In genomic region chr9:63666612-63667372, GRCm38 (mm10) we compare ENCODE assay signal across 9 mouse cellular contexts.
DNase-seq lines count a peak whose midpoint lies in the region; ATAC-seq lines count a peak whose summit lies in the region.
"Had no signal": no experiment of that assay in that cellular context is flagged by ENCODE, and none has a peak within 500 bp of the region (broad histone marks: within the 10 kb centered on the region; RNA-seq: fewer than 3 reads in every experiment).

No protein-coding gene starts in this region.

- DNase-seq in hindbrain, embryonic 10.5 days (ENCODE audit: low spot score) = no peak
- no peak for DNase-seq in hindbrain, embryonic 11.5 days (ENCODE audit: low spot score)
- peak; percentile 42 for DNase-seq in hindbrain, embryonic 14.5 days (ENCODE audit: low spot score)
- DNase-seq in lung, postnatal 10 days = peak; percentile 65
- DNase-seq in cerebellum, postnatal 4 days (ENCODE audit: low spot score in 2 of 2) = no peak
- DNase-seq in urinary bladder, postnatal 36 days (ENCODE audit: low spot score in 2 of 2) = no peak
- DNase-seq in frontal cortex, postnatal 14 days (ENCODE audit: low spot score in 2 of 2) = no peak

- peaks cover 72% of the 10 kb centered on the region for H3K4me1 ChIP-seq in hindbrain, embryonic 10.5 days (replicated peaks)
- H3K4me1 ChIP-seq in hindbrain, embryonic 11.5 days (replicated peaks; ENCODE audit: control insufficient read depth, insufficient read depth, low read length) = no peaks in the 10 kb centered on the region; the same call in 1 of the 2 replicates
- peaks cover 31% of the 10 kb centered on the region for H3K4me1 ChIP-seq in forebrain, embryonic 16.5 days (replicated peaks; ENCODE audit: control insufficient read depth, insufficient read depth, low read length)
- H3K4me1 ChIP-seq in hindbrain, embryonic 14.5 days (replicated peaks; ENCODE audit: control insufficient read depth, insufficient read depth, low read length) = peaks cover 42% of the 10 kb centered on the region

- H3K9ac ChIP-seq in hindbrain, embryonic 11.5 days (ENCODE audit: low read depth, low read length) = no peak overlapping the region
- no peak overlapping the region for H3K9ac ChIP-seq in forebrain, embryonic 16.5 days (replicated peaks; ENCODE audit: low read depth, low read length)
- no peak overlapping the region for H3K9ac ChIP-seq in hindbrain, embryonic 14.5 days

- H3K27me3 ChIP-seq in hindbrain, embryonic 10.5 days (ENCODE audit: insufficient read depth, poor library complexity, severe bottlenecking) = no peaks in the 10 kb centered on the region
- no peaks in the 10 kb centered on the region for H3K27me3 ChIP-seq in hindbrain, embryonic 11.5 days (ENCODE audit: control insufficient read depth, insufficient read depth, low read length)
- no peaks in the 10 kb centered on the region for H3K27me3 ChIP-seq in forebrain, embryonic 16.5 days (replicated peaks; ENCODE audit: control insufficient read depth, insufficient read depth, low read length)
- H3K27me3 ChIP-seq in hindbrain, embryonic 14.5 days (ENCODE audit: control insufficient read depth, insufficient read depth, low read length) = no peaks in the 10 kb centered on the region

- peaks cover 68% of the 10 kb centered on the region for H3K36me3 ChIP-seq in hindbrain, embryonic 10.5 days
- no peaks in the 10 kb centered on the region for H3K36me3 ChIP-seq in hindbrain, embryonic 11.5 days (ENCODE audit: control insufficient read depth, insufficient read depth, low read length)
- H3K36me3 ChIP-seq in forebrain, embryonic 16.5 days (ENCODE audit: control insufficient read depth, insufficient read depth) = no peaks in the 10 kb centered on the region
- no peaks in the 10 kb centered on the region for H3K36me3 ChIP-seq in hindbrain, embryonic 14.5 days (replicated peaks; ENCODE audit: control insufficient read depth, insufficient read depth)

- H3K4me3 ChIP-seq in hindbrain, embryonic 10.5 days = no peak overlapping the region
- H3K4me3 ChIP-seq in hindbrain, embryonic 11.5 days (ENCODE audit: low read depth, low read length) = no peak overlapping the region
- no peak overlapping the region for H3K4me3 ChIP-seq in forebrain, embryonic 16.5 days (replicated peaks; ENCODE audit: low read length)
- H3K4me3 ChIP-seq in hindbrain, embryonic 14.5 days (replicated peaks; ENCODE audit: low read length) = no peak overlapping the region
- H3K4me3 ChIP-seq: erythroblast, embryonic 14.5 days had no signal

- no peak for ATAC-seq in hindbrain, embryonic 11.5 days (ENCODE audit: low FRiP score)
- ATAC-seq in forebrain, embryonic 16.5 days = peak; percentile 26; the same call in 1 of the 2 replicates
- peak; percentile 64; the same call in 1 of the 2 replicates for ATAC-seq in hindbrain, embryonic 14.5 days (ENCODE audit: low FRiP score)

- peak overlapping the region; percentile 62 for H3K27ac ChIP-seq in hindbrain, embryonic 10.5 days
- no peak overlapping the region for H3K27ac ChIP-seq in hindbrain, embryonic 11.5 days (ENCODE audit: low read depth, low read length)
- no peak overlapping the region for H3K27ac ChIP-seq in forebrain, embryonic 16.5 days (ENCODE audit: low read length)
- peak overlapping the region; percentile 27; the same call in 1 of the 2 replicates for H3K27ac ChIP-seq in hindbrain, embryonic 14.5 days

- H3K4me2 ChIP-seq in hindbrain, embryonic 11.5 days (replicated peaks; ENCODE audit: low read depth, low read length) = no peak overlapping the region
- no peak overlapping the region for H3K4me2 ChIP-seq in forebrain, embryonic 16.5 days (ENCODE audit: low read length)
- no peak overlapping the region for H3K4me2 ChIP-seq in hindbrain, embryonic 14.5 days (replicated peaks)

- no peaks in the 10 kb centered on the region for H3K9me3 ChIP-seq in hindbrain, embryonic 10.5 days
- H3K9me3 ChIP-seq in hindbrain, embryonic 11.5 days (ENCODE audit: control insufficient read depth, low read length) = no peaks in the 10 kb centered on the region
- H3K9me3 ChIP-seq in forebrain, embryonic 16.5 days (ENCODE audit: control insufficient read depth, low read length) = no peaks in the 10 kb centered on the region
- no peaks in the 10 kb centered on the region for H3K9me3 ChIP-seq in hindbrain, embryonic 14.5 days (ENCODE audit: control insufficient read depth, low read length)

- WGBS in hindbrain, embryonic 10.5 days = 75% methylated on average over 18 of the region's 18 CpGs
- WGBS in hindbrain, embryonic 11.5 days = 71% methylated on average over 18 of the region's 18 CpGs
- 42% methylated on average over 18 of the region's 18 CpGs for WGBS in forebrain, embryonic 16.5 days
- WGBS in hindbrain, embryonic 14.5 days = 60% methylated on average over 18 of the region's 18 CpGs

Comparison
In these comparisons a context has a peak if more than half of its experiments do, and no peak if none do; other contexts are left out.
1. DNase-seq: peak in hindbrain, embryonic 14.5 days (single experiment) and lung, postnatal 10 days (single experiment); none in hindbrain, embryonic 10.5 days (single experiment), hindbrain, embryonic 11.5 days (single experiment), cerebellum, postnatal 4 days (0 of 2), urinary bladder, postnatal 36 days (0 of 2) and frontal cortex, postnatal 14 days (0 of 2).
2. H3K27ac ChIP-seq: peak in hindbrain, embryonic 10.5 days (single experiment) and hindbrain, embryonic 14.5 days (single experiment); none in hindbrain, embryonic 11.5 days (single experiment) and forebrain, embryonic 16.5 days (single experiment).